Mouse (Mus musculus) embryo, embryonic 11.5 days (tissue): ENCODE measurements around the gene Astl.
"Not testable (repeated sequence)": the region's sequence is repeated elsewhere in the genome, so short reads cannot be mapped to it uniquely, and the experiment has no call there.

Source experiments
- DNase-seq: peaks from one replicate; pipeline ENCODE4 v3.0.0-alpha.2; 2012; ENCODE audit warnings: low read depth, low spot score

Astl gene

DNA sequence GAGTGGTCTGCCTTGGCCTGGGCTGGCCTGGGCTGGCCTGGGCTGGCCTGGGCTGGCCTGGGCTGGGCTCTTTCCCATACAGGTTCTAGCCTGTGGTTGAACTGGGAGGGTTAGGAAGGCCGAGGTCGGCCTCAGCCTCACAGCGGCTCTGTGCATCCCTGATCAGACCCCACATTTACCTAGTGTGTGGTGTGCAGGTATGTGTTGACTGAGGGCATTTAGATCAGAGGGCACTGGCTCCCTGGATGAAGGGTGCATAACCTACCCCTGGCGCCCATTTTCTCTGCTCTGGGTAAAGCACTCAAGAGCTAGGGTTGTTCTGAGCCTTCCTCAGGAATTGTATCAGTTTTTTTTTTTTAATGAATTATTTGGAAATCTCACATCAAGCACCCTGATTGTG lies at the start of gene Astl:
Gene Astl (plus strand): TSS at position 224 of the 400 bp plus-strand sequence.
- DNase-seq = no peak

GRCm38 (mm10) chr2:127292250-127292649 lies 46.2 kb upstream of the Astl start:
- no peak for DNase-seq

DNA sequence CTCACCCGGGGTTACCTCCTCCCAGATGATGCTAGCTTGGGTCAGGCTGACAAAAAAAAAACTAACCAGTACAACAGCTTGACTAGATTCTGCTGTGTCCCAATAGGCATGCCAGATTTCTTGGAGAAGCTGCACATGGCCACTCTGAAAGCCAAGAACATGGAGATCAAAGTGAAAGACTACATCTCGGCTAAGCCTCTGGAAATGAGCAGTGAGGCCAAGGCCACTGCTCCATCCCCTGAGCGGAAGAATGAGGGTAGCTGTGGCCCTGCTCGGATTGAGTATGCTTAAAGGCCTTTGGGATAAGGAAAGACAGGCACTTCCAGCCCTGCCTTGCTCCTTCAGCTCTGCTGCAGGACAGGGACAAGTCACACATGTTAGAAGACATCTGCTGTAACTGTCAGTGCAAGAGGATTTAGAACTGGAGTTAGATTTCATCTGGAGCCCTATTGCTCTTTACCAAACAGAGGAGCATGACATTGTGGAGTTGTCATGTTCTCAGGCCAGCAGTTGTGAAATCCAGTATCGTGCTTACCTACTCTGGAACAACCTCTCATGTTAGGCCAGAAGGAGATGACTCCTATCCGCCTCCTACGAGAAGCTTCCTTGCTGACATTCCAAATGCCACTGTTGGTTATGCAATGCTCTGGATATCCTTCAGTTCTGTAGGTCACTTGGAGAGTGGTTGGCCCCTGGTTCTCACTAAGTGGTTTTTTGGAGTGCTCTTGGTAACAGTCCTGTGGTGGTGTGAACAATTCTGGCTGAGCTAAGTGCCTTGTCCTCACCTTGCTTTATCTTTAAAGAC lies 41.2 kb upstream of the Astl start:
- no peak for DNase-seq

GRCm38 (mm10) chr2:127298056-127298455 lies 40.4 kb upstream of the Astl start:
- DNase-seq = no peak

GRCm38 (mm10) chr2:127300701-127301100 lies 37.7 kb upstream of the Astl start:
- no peak for DNase-seq

DNA sequence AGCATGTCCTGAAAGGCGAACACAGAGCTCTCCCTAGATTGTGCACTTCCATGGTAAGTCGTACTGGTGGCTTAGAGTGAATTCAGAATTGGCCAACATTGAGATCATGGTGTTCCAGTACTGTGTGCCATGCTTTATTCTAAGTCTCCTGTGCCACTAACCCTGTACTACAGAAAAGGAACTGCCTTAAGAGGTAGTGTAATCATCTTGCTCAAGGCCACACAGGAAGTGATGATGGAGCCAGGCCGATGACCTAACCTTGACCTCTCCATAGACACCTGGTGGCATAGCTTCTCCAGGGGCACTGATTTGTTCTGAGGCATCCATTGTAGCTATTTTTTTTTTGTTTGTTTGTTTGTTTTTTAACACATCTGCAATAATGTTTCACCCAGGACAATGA lies 36.6 kb upstream of the Astl start:
- no peak for DNase-seq

GRCm38 (mm10) chr2:127304192-127304591 lies 34.2 kb upstream of the Astl start:
- not testable (repeated sequence) for DNase-seq

DNA sequence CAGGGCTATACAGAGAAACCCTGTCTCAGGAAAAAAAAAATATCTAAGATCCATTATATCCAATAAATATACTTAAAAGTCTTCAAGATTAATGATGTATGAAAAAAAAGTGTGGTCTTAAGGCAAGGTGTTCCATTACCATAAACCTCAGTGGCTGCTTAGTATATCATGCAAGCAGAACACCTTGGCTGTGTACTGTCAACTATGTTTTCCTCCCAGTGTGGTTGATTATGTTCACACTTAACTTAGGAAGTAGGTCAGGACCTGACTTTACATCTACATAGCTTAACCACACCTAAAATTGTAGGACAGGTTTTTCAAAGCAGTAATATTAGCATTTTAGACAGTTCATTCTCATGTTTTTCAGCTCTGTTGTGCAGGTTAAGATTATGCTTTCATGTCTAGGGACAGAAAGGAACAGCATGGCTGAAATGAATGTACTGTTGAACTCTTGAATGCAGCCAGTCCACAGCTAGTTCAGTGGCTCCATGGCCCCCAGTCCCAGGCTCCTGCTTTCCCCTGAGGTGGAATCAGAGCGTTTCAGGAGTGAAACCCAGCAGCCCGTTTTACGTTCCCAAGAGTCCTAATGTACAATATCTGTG lies 33.7 kb upstream of the Astl start:
- DNase-seq = no peak

DNA sequence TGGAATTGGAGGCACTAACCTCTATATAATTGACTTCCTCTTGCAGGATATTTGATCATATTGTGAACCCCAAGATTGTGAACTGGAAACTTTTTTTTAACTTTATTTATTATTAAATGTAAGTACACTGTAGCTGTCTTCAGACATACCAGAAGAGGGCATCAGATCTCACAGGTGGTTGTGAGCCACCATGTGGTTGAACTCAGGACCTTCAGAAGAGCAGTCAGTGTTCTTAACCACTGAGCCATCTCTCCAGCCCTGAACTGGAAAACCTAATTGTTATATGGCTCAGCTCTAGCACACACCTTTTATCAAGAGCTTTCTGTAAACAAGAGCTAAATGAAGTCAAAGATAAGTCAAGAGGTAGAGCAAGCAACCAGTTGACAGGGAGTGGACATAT lies 32.3 kb upstream of the Astl start:
- no peak for DNase-seq

- no peak for DNase-seq
Observed at GRCm38 (mm10) chr2:127307179-127307578, 31.3 kb upstream of the Astl start.

- no peak for DNase-seq
Observed at GRCm38 (mm10) chr2:127308660-127309059, 29.8 kb upstream of the Astl start.

GRCm38 (mm10) chr2:127310246-127310645 lies 28.2 kb upstream of the Astl start:
- no peak for DNase-seq

DNA sequence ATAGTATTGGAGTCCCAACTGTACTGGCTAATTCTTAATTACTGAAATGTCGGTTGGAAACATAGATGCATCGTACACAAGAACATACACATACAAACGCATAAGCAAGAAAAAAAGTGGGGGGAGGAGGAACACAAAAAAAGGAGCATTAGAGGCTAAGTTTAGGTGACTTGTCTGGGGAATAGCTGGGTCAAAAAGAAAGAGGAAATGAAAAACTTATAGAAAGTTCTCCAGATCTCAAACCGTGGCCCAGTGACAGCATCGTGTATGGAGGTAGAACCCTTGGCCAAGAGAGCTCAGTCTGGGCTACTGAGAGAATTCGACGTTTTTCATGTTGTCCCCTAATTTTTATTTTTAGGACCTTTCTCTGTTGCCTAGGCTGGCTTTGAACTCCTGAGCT lies 27.8 kb upstream of the Astl start:
- no peak for DNase-seq

- no peak for DNase-seq
Observed at GRCm38 (mm10) chr2:127311193-127311592, 27.2 kb upstream of the Astl start.

DNA sequence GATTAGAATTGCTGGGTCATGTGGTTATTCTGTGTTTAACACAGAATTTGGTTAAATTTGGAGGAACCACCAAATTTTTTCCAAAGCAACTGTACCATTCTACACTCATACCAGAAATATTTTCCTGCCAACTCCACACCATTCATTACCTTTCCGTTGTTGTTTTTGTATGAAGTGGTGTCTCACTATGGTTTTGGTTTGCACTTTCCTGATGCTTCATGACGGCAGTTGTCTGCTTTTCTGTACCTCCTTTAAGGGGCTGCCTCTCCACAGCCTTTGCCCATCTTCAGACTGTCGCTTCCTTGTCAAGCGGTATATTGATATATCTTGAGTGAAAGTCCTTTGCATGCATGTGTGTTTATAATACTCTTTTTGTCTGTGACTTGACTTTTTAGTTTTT lies 25.6 kb upstream of the Astl start:
- no peak for DNase-seq

DNA sequence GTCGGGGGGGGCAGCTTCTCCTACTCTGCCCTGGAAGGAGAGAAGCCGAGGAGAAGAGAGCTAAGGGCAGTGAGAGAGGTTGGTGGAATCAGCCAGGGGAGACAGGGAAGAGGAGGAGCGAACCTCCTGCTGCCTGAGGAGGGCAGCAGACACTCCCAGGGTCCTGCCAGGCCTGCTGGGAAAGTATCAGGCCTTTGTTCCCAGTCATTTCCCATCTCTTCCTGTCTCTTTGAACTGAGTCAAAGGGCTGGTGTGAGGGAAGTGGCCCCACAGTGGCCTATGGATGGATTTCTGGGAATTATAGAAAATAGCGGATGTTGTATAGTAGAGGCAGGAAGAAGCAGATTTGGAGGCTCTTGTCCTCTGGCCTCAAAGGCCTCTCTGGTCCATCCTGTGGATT lies 24.6 kb upstream of the Astl start:
- no peak for DNase-seq

- no peak for DNase-seq
Observed at GRCm38 (mm10) chr2:127314467-127315154, 23.8 kb upstream of the Astl start.

- no peak for DNase-seq
Observed at GRCm38 (mm10) chr2:127315155-127315470, 23.3 kb upstream of the Astl start.

DNA sequence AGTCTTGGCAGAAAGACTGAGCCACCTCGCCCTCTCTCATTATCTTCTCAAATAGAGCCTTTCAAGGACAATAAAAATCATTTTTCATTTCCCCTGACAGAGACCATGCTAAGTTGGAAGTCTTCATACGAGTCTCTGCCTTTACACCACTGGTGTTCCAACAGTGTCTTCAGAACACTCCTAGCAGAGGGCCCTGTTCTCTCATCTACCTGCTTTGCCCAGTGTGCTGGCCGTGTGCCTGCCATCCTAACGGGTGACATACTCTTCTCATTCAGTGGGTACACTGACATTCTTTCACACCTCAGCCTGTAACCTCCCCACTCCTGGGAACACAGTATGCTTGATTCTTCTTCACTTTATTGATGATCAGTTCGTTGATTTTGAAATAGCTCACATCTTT lies 22.0 kb upstream of the Astl start:
- no peak for DNase-seq

DNA sequence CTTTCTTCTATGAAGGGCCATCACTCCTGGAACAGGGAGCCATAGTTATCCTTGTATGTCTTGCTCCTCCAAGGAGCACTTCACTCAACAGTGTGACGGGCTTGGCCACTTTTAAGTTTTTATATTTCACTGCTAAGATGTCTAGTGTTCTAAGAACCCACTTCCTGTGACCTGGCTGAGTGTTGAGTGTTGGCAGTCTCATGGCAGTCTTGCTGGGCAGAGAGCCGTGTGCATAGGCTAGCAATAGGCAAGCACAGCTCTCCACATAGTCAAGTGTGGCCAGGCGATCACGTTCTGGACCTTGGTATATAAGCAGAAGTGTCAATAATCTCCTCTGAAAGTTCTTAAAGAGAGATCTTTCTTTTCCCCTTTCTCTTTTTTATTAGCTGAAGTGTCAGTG lies 20.3 kb upstream of the Astl start:
- no peak for DNase-seq

- no peak for DNase-seq
Observed at GRCm38 (mm10) chr2:127319071-127319470, 19.4 kb upstream of the Astl start.

- no peak for DNase-seq
Observed at GRCm38 (mm10) chr2:127322671-127323285, 15.7 kb upstream of the Astl start.

DNA sequence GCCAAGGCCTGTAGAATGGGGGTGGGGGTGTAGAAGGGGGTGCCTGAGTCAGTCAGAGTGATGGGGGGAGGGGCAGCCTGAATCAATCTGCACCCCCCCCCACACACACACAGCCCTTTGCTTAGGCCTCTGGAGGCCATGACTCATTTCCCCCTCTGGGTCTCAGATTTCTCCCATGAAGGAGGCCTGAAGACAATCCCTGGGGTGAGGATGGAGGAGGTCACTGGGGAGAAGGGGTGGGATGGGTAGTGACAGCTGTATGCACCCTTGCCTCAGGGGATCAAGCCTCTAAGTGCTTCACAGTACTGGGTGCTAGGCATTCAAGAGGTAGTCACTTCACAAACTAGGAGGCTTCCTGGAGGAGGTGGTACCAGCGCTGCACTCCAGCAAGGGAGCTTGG lies 14.8 kb upstream of the Astl start:
- DNase-seq = no peak
